Mouse (Mus musculus) heart, adult 2 months (tissue): ENCODE measurements around the gene Slc25a19. TPM values are rescaled to one million over a fixed set of nuclear protein-coding genes. Genes with fewer than 3 reads are reported as not detected.

Experiments used
- DNase-seq, 2 experiments: peaks; one replicate each; pipeline ENCODE4 v3.0.0; 2021
- H3K27ac ChIP-seq: fragments of 200-600 bp; 2 replicates; pipeline ENCODE4 v1.8.1; 2022
- H3K27me3 ChIP-seq: fragments of 200-500 bp; 2 replicates; pipeline ENCODE4 v1.6.1; 2012; ENCODE audit warnings: mild to moderate bottlenecking, low read length, inconsistent platforms, mixed read lengths; ENCODE audit not compliant: control insufficient read depth, insufficient read depth
- H3K36me3 ChIP-seq: fragments of 200-500 bp; 2 replicates; pipeline ENCODE4 v1.6.1; 2012; ENCODE audit warnings: low read length, inconsistent platforms; ENCODE audit not compliant: control insufficient read depth, insufficient read depth
- H3K4me1 ChIP-seq: fragments of 200-500 bp; 2 replicates; pipeline ENCODE4 v1.6.1; 2011; ENCODE audit warnings: low read length; ENCODE audit not compliant: control insufficient read depth, insufficient read depth
- H3K4me3 ChIP-seq: fragments of 200-600 bp; 2 replicates; pipeline ENCODE4 v1.8.1; 2022
- H3K79me2 ChIP-seq: fragments of 200-500 bp; replicated peaks from 2 replicates; pipeline ENCODE4 v1.6.1; 2012; ENCODE audit warnings: mild to moderate bottlenecking, inconsistent platforms, low read length, moderate library complexity, mixed read lengths; ENCODE audit not compliant: control insufficient read depth, insufficient read depth
- H3K9ac ChIP-seq: fragments of 200-500 bp; 2 replicates; pipeline ENCODE4 v1.6.1; 2012; ENCODE audit warnings: low read depth, mild to moderate bottlenecking, control low read depth, inconsistent platforms, low read length, mixed read lengths
- CTCF ChIP-seq: fragments of 200-600 bp; IDR thresholded peaks from 2 replicates; pipeline ENCODE4 v1.8.1; 2022; ENCODE audit warnings: antibody characterized with exemption, mild to moderate bottlenecking, moderate library complexity
- EP300 ChIP-seq: fragments of 200-500 bp; IDR thresholded peaks from 2 replicates; pipeline ENCODE4 v1.6.1; 2011; ENCODE audit warnings: low read depth, low read length, control low read depth; ENCODE audit not compliant: insufficient read depth
- POLR2A ChIP-seq: fragments of 200-500 bp; IDR thresholded peaks from 2 replicates; pipeline ENCODE4 v1.6.1; 2011; ENCODE audit warnings: mild to moderate bottlenecking, low read depth, low read length, control low read depth; ENCODE audit not compliant: insufficient read depth
- WGBS: fragments of 180-500 bp; shearing (Covaris S2); methylation state at CpG from one replicate; pipeline ENCODE4 v1.1.7; 2018; 5-methylcytosine and 5-hydroxymethylcytosine counted together
- intact Hi-C: fragments of 180-260 bp; cut with DNase I; formaldehyde crosslinking; loops from one replicate; pipeline ENCODE4 v1.15.1; 2025
- polyA plus RNA-seq: library from polyadenylated mRNA; depleted of rRNA; stranded (reverse); fragments of >200 nt; gene quantifications from 2 replicates; pipeline ENCODE4 v1.2.3, GENCODE M21; 2012
- total RNA-seq, 2 experiments: library from RNA; stranded (reverse); gene quantifications; 2 replicates each; pipeline ENCODE4 v1.2.3; 2021

Slc25a19 gene
- total and polyA plus RNA-seq, 3 experiments, result 32.9 to 97.1 (median 40.7) TPM

- Histone ChIP-seq H3K27me3 (no peaks in the 10 kb centered on the region), H3K27ac (no peak overlapping the region), H3K79me2 (no peaks in the 10 kb centered on the region), H3K4me3 (no peak overlapping the region), H3K36me3 (no peaks in the 10 kb centered on the region), H3K9ac (no peak overlapping the region), H3K4me1 (no peaks in the 10 kb centered on the region; the same call in 1 of the 2 replicates)
- intact Hi-C loops, result no loop called here
- TF ChIP-seq CTCF (no peak), POLR2A (no peak), EP300 (no peak)
- no peak for DNase-seq
- WGBS, result 42% methylated on average over 2 of the region's 2 CpGs
Observed at GRCm38 (mm10) chr11:115590526-115591075, 37.5 kb downstream of the Slc25a19 start.

GRCm38 (mm10) chr11:115587984-115588383 lies 40.1 kb downstream of the Slc25a19 start:
- TF ChIP-seq POLR2A, result no peak
- no peak for TF ChIP-seq CTCF
- no peak for TF ChIP-seq EP300
- no peaks in the 10 kb centered on the region for H3K79me2 ChIP-seq
- no peak overlapping the region for H3K27ac ChIP-seq
- no peak for DNase-seq
- H3K9ac ChIP-seq, result no peak overlapping the region
- H3K36me3 ChIP-seq, result no peaks in the 10 kb centered on the region
- WGBS, result 85% methylated on average over 9 of the region's 9 CpGs
- H3K27me3 ChIP-seq, result no peaks in the 10 kb centered on the region
- H3K4me3 ChIP-seq, result no peak overlapping the region
- H3K4me1 ChIP-seq, result peaks cover 3% of the 10 kb centered on the region; the same call in 1 of the 2 replicates
- intact Hi-C loops, result no loop called here

GRCm38 (mm10) chr11:115586403-115586802 lies 41.7 kb downstream of the Slc25a19 start:
- intact Hi-C loops, result no loop called here

GRCm38 (mm10) chr11:115585573-115586100 lies 42.5 kb downstream of the Slc25a19 start:
- DNase-seq, result no peak
- intact Hi-C loops, result no loop called here
- Histone ChIP-seq H3K36me3 (no peaks in the 10 kb centered on the region), H3K9ac (no peak overlapping the region), H3K27me3 (no peaks in the 10 kb centered on the region), H3K4me3 (no peak overlapping the region), H3K27ac (no peak overlapping the region), H3K79me2 (no peaks in the 10 kb centered on the region), H3K4me1 (peaks cover 3% of the 10 kb centered on the region; the same call in 1 of the 2 replicates)
- TF ChIP-seq POLR2A (no peak), CTCF (no peak)
- 66% methylated on average over 7 of the region's 7 CpGs for WGBS

More at GRCm38 (mm10) chr11:115586403-115586802, 41.7 kb downstream of the Slc25a19 start:
- Histone ChIP-seq H3K4me3 (no peak overlapping the region), H3K9ac (no peak overlapping the region), H3K27ac (no peak overlapping the region), H3K4me1 (peaks cover 3% of the 10 kb centered on the region; the same call in 1 of the 2 replicates), H3K79me2 (no peaks in the 10 kb centered on the region), H3K27me3 (no peaks in the 10 kb centered on the region), H3K36me3 (no peaks in the 10 kb centered on the region)
- 85% methylated on average over 9 of the region's 9 CpGs for WGBS
- no peak for DNase-seq
- TF ChIP-seq CTCF, result no peak
- TF ChIP-seq POLR2A, result no peak

- intact Hi-C loops, result no loop called here
- Histone ChIP-seq H3K79me2 (no peaks in the 10 kb centered on the region), H3K27ac (no peak overlapping the region), H3K4me1 (peaks cover 3% of the 10 kb centered on the region; the same call in 1 of the 2 replicates), H3K4me3 (no peak overlapping the region), H3K9ac (no peak overlapping the region), H3K27me3 (no peaks in the 10 kb centered on the region), H3K36me3 (no peaks in the 10 kb centered on the region)
- 67% methylated on average over 10 of the region's 10 CpGs for WGBS
- no peak for DNase-seq
- TF ChIP-seq EP300, result no peak
- no peak for TF ChIP-seq CTCF
- no peak for TF ChIP-seq POLR2A
Observed at GRCm38 (mm10) chr11:115584376-115585073, 43.6 kb downstream of the Slc25a19 start.

- WGBS, result 71% methylated on average over 10 of the region's 10 CpGs
- no peak for DNase-seq
- Histone ChIP-seq H3K4me3 (no peak overlapping the region), H3K27me3 (no peaks in the 10 kb centered on the region), H3K36me3 (no peaks in the 10 kb centered on the region), H3K79me2 (no peaks in the 10 kb centered on the region), H3K27ac (no peak overlapping the region), H3K4me1 (peaks cover 3% of the 10 kb centered on the region; the same call in 1 of the 2 replicates), H3K9ac (no peak overlapping the region)
- TF ChIP-seq POLR2A (no peak), CTCF (no peak), EP300 (no peak)
- intact Hi-C loops, result no loop called here
Observed at GRCm38 (mm10) chr11:115582913-115583606, 45.0 kb downstream of the Slc25a19 start.
